Mouse (Mus musculus) cerebellum, adult 11-12 months (tissue): ENCODE results near the gene Gm45623.

ENCODE experiments used
- DNase-seq: peaks from one replicate; pipeline ENCODE4 v3.0.0; 2022

Gene Gm45623

DNA sequence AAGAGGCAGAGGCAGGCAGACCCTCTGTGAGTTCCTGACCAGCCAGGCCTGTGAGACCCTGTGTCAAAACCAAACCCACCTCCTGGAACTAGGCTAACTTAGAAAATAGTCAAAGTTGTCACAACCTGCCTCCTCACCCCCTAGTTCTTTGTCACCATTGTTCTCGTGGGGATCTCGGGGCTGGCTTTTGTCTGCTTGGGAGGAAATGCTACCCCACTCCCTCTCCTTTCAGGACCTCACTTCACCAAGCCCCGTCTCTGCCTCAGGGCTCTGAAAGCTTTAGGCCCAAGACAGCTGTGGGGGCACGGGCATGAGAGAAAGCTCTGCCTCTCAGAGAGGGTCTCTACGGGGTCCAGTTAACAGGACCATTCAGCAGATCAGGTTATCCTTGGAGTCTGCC lies 1.9 kb downstream of the Gm45623 start:
- DNase-seq: no peak

DNA sequence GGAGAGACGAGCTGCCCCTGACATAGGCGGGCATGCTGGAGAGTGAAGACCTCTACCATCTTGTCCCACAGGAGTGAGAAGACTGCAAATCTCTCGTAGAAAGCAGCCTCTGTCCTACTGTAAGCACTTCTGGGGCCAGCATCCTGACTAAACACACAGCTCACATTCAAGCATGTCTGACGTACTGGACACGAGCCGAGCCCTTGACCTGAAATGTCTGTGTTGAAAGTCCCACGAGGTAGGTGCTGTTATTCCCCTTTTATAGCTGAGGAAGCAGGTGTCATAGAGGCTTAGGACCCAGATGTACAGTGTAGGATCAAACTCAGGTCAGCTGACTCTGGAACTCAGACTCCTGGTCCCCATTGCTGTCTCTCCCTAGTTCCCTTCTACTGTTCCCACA lies 4.2 kb downstream of the Gm45623 start:
- DNase-seq: no peak

DNA sequence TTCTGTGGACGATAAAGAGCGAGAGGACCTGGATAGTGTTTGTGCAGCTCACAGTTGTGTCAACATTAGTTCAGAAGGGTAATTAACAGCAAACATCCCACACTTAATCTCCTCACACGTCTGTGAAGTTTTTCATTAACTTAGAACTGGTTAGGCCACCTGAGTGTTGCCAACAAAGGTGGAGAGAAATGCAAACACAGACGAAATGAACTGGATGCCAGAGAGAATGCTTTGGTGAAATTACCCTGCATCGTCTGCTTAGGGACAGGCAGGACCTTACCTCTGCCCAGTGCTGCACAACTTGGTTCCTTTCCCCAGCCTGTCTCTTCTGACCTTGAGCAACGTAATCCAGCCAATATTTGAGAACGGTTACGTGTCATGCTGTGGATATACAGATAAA lies 6.1 kb downstream of the Gm45623 start:
- no peak for DNase-seq

DNA sequence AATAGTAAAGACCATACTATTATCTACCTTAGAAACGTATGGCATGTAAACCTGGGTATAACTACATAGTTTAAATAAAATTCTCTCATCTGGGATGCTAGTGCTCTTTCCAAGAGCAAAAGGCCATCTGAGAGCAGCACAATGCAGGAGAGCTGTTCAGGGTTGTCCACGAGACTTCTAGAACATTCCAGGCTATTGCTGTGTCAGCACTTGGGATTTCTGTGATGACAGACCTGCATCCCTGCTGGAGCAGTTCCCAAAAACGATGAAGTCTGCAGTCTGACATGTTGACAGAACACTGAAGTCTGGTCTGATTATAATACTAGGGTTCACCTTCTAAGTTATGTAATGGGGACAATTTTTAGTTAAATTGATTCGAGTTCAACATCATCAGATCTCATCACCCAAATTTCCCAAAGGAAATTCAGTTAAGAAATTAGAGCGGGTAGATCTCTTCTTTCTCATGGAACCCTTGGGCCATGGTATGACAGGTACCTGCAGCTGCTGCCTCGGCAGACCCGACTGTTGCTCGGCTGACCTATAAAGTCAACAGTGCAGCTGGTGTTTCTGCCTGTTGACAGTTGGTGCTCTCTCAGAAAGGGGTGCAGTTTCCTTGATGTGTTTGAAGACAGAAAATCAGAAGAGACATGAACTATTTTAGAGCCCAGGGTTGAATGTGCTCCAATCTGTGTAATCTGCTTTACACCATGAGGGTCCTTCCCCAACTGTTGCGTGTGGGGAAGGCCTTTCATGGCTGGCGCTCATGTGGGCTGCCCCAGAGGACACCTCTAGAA lies 6.7 kb downstream of the Gm45623 start:
- DNase-seq: no peak

DNA sequence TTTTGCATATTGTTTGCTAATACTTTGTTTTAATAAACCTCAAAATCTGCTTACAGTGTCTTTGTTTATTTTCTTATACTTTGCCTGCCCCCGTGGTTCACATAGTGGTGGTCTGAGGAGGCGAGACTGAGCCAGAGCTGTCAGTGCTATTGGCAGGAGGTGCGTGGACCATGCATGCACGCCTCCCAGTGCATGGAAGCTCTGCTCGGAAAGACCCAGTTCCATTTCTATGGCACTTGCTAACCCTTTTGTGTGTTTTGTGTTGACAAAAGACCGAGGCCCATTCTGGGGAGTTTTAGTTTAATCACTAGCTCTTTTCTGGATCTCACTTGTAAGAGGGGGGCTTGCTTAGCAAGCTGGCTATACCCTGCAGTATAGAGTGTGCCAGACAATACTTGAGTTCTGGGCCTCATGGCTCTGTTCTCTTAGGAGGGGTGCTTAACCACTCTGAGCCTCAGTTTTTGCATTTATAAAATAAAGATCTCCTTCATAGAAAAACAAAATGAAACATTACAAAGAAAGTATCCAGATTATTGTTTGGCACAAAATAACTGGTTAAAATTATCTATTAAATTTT lies 11.2 kb downstream of the Gm45623 start:
- DNase-seq: no peak

DNA sequence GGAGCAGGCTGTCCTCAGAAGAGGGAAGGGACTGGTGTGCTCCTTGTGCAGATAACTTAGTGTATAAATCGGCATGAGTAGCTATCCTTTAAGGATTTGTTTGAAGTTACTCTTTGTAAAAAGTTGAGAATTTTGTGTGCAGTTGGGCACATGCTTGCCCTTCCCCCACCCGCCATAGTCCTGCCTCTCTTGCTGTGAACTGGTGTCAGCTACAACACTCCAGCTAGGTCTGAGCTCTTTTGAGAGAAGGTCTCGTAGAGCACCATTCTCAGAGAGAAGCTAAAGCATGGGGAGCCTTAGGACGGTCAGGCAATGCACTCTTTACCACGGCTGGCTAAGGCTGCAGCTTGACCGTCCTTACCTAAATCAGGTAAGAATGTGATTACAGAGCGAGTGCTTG lies 11.9 kb downstream of the Gm45623 start:
- no peak for DNase-seq

DNA sequence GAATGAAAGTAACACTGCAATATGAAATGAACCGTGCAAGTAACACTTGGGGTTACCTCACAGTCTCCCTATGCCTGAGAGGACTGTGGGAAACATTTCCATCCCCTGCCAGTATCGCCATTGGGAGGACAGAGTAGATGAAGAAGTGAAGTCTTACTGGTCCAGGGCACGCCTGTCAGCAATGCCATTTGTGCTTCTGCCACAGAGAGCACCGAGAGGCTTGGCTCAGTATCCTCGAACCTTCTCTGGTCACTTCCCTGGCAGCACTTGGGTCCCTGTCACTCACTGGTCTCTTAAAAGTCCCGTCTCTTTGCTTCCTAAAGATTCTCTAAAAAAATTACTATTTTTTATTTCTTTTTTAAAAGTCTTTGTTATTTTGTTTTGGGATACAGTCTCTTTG lies 13.1 kb downstream of the Gm45623 start:
- DNase-seq: no peak

DNA sequence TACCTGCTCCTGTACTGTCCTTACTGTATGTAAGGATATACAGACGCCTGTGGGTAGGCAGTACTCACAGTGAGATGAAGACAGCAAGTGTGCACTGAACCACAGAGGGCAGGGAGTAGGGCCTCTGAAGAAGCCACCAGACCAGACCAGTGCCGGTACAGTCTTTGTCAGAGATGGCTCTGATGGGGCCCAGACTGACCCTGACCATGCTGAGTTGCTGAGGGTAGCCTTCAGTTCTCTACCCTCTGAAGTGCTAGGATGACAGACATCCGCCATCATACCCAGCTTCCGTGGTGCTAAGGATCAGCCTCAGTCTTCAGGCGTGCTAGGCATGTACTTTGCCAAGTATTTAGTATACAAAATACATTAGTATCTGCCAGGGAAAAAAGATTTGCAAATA lies 14.1 kb downstream of the Gm45623 start:
- no peak for DNase-seq

DNA sequence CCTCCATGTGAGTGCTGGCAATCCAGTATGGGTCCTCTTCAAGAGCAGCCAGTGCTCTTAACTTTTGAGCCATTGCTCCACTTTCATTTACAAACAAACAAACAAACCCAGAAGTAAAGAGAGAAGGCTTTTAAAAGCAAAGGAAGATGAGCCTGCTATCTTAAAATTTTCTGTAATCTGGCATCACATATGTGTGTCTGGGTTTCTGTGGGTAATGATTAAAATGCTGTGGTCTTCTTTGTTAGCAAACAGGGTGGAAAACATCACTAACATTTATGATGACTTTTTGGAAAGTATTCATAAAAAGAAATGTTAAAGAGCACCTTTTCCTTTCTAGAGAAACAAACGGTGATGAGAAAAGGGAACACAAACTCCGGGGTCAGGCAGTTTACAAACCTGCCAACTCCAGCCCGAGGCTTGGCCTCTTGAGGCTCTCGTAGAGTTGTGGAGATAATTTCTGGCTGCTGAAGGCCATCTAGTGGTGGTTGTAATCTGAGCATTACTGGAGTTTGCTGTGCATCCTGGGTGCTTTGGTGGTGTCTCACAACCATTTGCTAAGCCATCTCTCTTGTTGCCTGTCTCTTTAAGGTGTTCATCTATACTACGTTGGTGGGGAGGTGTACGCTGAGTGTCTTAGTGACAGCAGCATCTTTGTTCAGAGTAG lies 18.3 kb downstream of the Gm45623 start:
- no peak for DNase-seq

DNA sequence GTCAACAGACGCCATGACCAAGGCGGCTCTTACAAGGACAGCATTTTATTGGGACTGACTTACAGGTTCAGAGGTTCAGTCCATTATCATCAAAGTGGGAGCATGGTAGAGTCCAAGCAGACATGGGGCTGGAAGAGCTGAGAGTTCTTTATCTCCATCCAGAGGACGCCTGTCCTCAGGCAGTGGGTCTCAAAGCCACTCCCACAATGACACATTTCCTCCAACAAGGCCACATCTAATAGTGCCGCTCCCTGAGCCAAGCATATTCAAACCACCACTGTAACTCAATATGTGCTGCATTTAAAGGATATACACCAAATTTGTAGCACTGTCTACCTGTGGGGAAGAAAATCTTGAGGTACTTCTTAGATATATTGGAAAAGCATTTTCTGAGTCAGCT lies 19.0 kb downstream of the Gm45623 start:
- no peak for DNase-seq

DNA sequence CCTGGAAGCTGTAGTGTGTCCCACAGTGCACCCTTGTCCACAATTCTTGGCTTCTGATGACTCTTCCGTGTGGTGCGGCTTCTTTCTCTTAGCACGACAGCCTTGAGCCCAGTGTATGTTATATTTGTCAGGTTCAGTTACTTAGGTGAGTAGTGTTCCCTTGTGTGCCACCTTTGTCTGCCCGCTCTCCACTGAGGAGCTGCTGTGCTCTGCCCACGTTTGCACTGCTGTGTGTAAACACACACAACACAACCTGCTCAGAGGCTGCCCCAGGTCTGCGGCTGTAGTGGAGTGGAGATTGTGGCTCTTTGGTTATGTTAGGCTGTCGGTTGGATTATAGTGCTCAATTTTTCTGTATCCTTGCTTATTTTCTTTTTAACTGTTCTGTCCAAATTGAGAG lies 24.6 kb downstream of the Gm45623 start:
- no peak for DNase-seq

DNA sequence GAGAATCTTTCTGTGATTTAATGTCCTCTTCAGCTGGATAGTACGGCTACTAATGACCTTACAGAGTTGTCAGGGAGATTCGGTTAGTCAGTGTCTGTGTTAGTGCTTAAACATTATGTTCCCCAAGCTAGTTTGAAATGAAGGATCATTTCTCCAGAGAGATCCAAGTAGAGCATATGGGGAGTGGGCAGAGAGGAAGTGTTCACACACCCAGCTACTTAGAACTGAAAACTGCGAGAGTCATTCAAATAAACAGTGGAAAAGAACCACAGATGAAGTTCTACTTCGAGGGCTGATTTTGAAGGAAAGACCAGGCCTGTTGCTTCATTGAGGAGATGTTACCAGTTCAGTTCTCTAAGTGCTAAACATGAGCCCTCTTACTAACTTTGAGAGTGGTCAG lies 27.1 kb downstream of the Gm45623 start:
- no peak for DNase-seq

DNA sequence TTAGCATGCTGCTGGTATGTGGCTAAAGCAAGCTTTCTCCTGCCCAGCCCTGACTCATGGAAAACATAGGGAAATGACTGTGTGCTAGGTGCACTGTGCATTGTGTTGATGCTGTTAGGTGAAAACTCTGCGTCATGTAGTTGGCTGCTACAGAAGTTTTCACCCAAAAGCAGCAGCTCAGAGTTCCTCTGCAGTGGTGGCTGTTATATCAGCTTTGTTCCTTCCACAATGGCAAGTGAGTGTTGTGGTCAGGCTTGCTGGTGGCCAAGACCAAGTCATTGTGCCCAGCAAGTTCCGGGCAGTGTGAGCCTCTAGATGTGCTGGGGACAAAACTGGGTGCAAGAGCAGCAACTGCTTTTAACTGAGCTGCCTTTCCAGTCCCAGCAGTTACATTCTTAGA lies 41.4 kb downstream of the Gm45623 start:
- no peak for DNase-seq

DNA sequence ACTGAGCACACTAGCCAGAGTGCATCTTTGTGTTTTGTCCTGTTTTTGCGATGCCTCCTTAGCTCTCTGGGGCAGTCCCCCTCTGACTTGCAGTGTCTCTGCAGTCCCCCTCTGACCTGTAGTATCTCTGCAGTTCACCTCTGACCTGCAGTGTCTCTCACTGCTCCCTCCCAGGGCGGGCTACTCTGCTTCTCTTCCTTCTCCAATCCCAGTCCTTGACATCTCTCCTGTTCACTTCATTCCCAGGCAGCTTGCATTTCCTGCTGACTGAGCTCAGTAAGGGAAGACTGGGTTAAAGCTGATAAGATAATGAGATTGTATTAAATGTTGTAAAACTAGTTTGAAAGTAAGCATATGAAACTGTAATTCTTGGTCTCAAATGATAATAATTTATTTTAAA lies 43.0 kb downstream of the Gm45623 start:
- DNase-seq: no peak

DNA sequence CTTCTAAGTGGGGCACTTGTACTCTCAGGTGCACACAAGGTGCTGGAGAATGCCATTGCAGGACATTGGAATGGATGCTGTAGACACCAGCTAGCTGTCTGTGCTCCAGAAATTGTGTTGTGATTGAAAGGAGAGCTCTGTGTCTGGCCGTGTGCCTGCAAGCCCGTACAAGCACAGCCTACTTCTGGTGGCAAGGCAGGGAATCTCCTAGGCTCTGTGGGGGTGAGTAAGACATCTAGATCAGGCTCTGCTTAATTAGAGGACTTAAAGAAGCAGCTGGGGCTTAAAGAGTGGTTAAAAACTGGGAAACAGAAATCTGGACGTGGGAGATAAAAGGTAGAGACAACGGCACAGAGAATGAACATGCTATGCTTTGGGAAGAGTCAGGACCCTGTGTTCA lies 46.0 kb downstream of the Gm45623 start:
- no peak for DNase-seq

DNA sequence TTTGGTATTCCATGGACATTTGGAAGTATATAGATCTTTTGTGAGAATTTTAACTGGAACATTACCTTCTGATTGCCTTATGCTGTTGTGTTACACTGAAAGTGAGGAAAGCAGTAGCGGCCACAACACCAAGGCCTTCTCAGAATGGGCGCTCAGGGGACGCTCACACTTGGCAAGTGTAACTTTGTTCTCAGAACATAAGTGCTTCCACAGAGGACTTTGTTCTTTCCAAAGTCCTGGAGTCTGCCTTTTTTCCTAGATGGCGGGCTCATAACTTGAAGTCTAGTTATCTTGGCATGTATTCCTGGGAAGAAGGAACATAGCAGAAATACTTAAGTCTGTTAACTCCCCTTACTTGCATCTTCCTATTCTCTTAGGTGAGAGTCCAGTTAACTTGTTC lies 46.5 kb downstream of the Gm45623 start:
- no peak for DNase-seq

DNA sequence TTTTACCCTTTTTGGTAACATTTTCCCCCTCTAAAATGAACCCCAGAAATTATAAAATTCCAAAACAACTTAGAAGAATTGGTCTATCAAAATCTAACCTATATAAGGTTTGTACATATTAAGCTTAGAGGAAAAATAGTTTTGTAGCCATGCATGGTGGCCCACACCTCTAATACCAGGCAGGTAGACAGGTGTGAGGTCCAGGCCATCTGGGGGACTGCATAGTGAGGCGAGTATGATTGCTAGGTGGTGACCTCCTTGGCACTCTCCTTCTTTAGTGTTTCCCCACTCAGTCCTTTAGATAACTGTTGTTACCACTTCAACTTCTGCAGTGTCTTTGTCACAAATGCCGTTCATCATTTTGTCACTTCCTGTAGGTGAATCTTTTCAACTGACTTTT lies 49.0 kb downstream of the Gm45623 start:
- peak; percentile 13 for DNase-seq

DNA sequence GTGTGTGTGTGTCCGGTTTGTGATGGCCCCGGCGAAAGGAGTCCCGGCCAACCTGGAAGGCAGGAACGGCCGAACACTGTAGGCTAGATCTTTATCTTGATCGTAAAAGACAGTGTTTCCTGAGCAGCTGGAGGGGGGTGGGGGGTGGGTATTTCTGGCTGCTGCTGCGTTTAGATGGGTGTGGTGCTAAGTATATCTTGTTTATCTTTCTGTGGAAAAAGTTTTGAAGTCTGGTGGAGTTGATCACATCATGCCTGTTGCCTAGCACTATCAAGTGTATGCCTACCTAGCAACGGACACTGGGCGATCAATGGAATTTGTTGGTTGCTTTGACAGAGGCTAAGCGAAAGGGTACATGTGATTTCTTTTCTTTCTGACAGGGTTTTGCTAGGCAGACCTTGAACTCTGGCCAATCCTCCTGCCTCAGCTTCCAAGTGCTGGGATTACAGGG lies 49.7 kb downstream of the Gm45623 start:
- DNase-seq: peak; percentile 36

DNA sequence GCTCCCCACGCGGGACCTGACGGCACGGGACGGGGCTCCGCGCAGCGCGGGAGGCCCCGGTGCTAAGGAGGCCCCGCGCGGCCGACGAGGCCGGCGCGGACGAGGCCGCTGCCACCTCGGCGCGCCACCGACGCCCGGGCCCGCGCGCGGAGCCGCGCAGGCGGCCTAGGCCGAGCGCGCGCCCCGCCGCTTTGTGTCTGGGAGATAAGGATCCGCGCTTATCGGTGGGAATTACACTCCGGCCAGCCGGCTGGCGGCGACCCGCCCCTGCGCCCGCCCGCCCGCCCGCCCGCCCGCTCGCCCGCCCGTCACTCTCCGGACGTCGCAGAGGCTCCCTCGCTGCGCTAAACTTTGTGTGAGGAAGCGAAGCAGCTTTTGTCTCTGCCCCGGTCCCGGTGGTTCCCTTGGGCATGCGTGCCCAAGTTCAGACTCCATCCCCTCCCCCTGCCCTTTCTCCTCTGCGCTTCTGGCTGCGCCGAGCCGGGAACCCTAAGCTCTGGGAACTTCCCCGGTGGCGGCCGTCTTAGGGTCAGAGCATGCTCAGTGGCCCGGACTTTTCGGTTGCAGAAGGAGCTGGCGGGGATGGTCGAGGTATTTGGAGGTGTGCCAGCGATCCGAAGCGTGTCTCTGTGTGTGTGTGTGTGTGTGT lies 50.3 kb downstream of the Gm45623 start:
- peak; percentile 79 for DNase-seq

DNA sequence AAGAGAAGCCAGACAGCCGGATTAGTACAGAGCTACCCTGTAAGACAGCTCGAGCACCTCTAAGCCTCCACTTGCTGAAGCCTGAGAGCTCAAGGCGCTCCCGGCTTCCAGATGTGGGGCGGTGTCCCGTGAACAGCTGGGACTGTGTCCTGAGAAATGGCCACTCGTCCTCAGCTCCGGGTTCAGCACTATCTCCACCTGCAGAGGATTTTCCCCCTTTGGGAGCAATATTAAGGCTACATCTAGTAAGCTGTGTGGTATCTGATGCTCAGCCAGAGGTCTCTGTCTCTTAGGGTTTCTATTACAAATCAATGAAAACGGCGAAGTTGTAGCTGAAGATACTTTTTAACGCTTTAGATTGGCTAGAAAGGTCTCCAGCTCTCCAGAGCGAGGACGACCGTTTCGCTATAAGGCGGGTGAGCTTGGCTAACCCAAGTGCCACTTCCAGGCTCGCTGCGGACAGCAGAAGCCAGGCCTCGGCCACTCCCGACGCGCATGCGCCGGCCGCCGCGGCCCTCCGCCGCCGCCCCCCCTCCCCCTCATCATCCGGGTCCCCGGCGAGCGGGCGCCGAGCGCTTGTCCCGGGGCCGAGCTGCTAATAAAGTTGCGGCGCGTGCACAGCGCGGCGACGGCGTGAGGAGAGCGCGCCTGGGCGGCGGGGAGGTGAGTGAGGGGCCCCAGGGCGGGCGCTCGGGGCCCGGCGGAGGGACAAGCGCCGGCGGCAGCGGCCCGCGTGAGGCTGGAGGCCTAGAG lies 51.0 kb downstream of the Gm45623 start, which contains the start of gene Smad5:
TSS of gene Smad5 (plus strand) at position 542 of the 753 bp plus-strand sequence.
- peak; percentile 91 for DNase-seq
